Mouse (Mus musculus) hindbrain, embryonic 14.5 days (tissue): ENCODE results near the gene Luzp1. TPM values are rescaled to one million over a fixed set of nuclear protein-coding genes. Genes with fewer than 3 reads are reported as not detected.

Source experiments
- ATAC-seq: fragments of 200-750 bp; cut with Nextera tagmentation; 2 replicates; pipeline ENCODE4 v1.8.0; 2017; ENCODE audit warnings: moderate number of reproducible peaks, mild to moderate bottlenecking, moderate TSS enrichment, moderate library complexity; ENCODE audit not compliant: low FRiP score
- DNase-seq: peaks from one replicate; pipeline ENCODE4 v3.0.0-alpha.2; 2015; ENCODE audit warnings: low spot score
- H3K27ac ChIP-seq: fragments of 300-500 bp; sonication (generic); 2 replicates; pipeline ENCODE4 v1.5.1; 2014; ENCODE audit warnings: mild to moderate bottlenecking, moderate library complexity
- H3K27me3 ChIP-seq: fragments of 300-500 bp; sonication (generic); 2 replicates; pipeline ENCODE4 v1.6.1; 2014; ENCODE audit warnings: mild to moderate bottlenecking, low read length, mixed read lengths; ENCODE audit not compliant: control insufficient read depth, insufficient read depth
- H3K36me3 ChIP-seq: fragments of 300-500 bp; sonication (generic); replicated peaks from 2 replicates; pipeline ENCODE4 v1.6.1; 2014; ENCODE audit not compliant: control insufficient read depth, insufficient read depth
- H3K4me1 ChIP-seq: fragments of 300-500 bp; sonication (generic); replicated peaks from 2 replicates; pipeline ENCODE4 v1.6.1; 2014; ENCODE audit warnings: antibody characterized with exemption, low read length, mixed read lengths; ENCODE audit not compliant: control insufficient read depth, insufficient read depth
- H3K4me2 ChIP-seq: fragments of 300-500 bp; sonication (generic); replicated peaks from 2 replicates; pipeline ENCODE4 v1.6.1; 2014; ENCODE audit warnings: mild to moderate bottlenecking, moderate library complexity
- H3K4me3 ChIP-seq: fragments of 300-500 bp; sonication (generic); replicated peaks from 2 replicates; pipeline ENCODE4 v1.5.1; 2014; ENCODE audit warnings: mild to moderate bottlenecking, low read length
- H3K9ac ChIP-seq: fragments of 300-500 bp; sonication (generic); 2 replicates; pipeline ENCODE4 v1.6.1; 2014
- H3K9me3 ChIP-seq: fragments of 300-500 bp; sonication (generic); 2 replicates; pipeline ENCODE4 v1.6.1; 2016; ENCODE audit warnings: low read length; ENCODE audit not compliant: control insufficient read depth
- WGBS: fragments of 180-500 bp; shearing (Covaris S2); extraction: QIAGEN DNeasy Blood & Tissue Kit; methylation state at CpG from one replicate; pipeline ENCODE4 v1.1.7; 2014; 5-methylcytosine and 5-hydroxymethylcytosine counted together
- polyA plus RNA-seq: library from polyadenylated mRNA; unstranded; fragments of >200 nt; fragmentation: Nextera tagmentation; extraction: Ambion mirVana; gene quantifications from 2 replicates; pipeline ENCODE4 v1.2.1, GENCODE M21; 2014

Gene Luzp1
- polyA plus RNA-seq, 1 experiment from 2014 or later: 56.8 TPM

DNA sequence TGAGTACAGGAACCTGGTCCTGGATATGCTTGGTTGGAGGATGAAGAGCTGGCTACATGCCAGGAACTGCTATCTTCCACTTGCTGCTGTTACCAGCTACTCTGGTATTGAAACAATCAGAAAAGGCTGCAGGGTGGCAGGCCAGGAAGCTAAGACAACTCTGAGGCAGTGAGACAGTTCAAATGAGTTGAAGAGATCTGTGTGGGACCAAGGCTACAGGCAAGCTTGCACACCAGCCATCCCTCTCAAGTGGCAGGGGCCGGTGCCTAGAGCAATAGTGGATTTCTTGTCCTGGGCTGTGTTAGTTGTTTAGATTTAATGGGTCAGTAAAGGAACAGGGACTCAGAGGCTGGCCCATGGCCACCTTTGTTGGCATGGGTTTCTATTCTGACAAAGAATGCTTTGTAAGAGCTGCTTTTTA is 78.8 kb downstream of the Luzp1 start:
- Histone ChIP-seq H3K36me3 (peaks cover 90% of the 10 kb centered on the region), H3K4me3 (no peak overlapping the region), H3K4me1 (peaks cover 11% of the 10 kb centered on the region), H3K27ac (0 out of 2 replicates have a peak overlapping the region, but pooled peaks have one; percentile 36), H3K27me3 (no peaks in the 10 kb centered on the region), H3K9me3 (no peaks in the 10 kb centered on the region), H3K4me2 (no peak overlapping the region), H3K9ac (no peak overlapping the region)
- ATAC-seq: peak; percentile 37; the same call in 1 of the 2 replicates
- DNase-seq: peak; percentile 28
- 62% methylated on average over 1 of the region's 1 CpGs for WGBS

GRCm38 (mm10) chr4:136553108-136553507 is 83.5 kb downstream of the Luzp1 start:
- H3K27ac ChIP-seq: no peak overlapping the region
- DNase-seq: no peak
- H3K9ac ChIP-seq: no peak overlapping the region
- no peak overlapping the region for H3K4me2 ChIP-seq
- peaks cover 10% of the 10 kb centered on the region for H3K4me1 ChIP-seq
- H3K36me3 ChIP-seq: peaks cover 98% of the 10 kb centered on the region
- H3K27me3 ChIP-seq: no peaks in the 10 kb centered on the region
- ATAC-seq: no peak
- no peaks in the 10 kb centered on the region for H3K9me3 ChIP-seq
- WGBS: 58% methylated on average over 1 of the region's 1 CpGs
- H3K4me3 ChIP-seq: no peak overlapping the region

DNA sequence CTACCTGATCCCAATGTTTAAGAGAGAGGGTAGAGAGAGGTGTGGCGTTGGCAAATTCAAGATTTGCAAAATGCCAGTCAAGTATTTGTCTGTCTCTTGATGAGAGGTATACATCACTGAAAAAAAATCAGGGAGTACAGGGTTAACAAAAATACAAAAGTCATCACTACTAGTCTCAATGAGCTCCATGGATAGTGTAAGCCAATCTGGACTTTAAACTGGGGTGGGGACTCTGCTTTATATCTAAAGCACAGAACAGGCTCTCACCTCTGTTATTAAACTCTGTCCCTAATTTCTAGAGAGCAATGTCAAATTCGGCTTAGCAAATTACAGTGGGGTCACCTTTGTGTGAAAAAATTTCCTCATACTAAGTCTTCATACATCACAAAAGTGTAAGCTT is 88.1 kb downstream of the Luzp1 start:
- H3K4me2 ChIP-seq: no peak overlapping the region
- H3K36me3 ChIP-seq: peaks cover 91% of the 10 kb centered on the region
- no peaks in the 10 kb centered on the region for H3K27me3 ChIP-seq
- no peak for DNase-seq
- H3K27ac ChIP-seq: no peak overlapping the region
- H3K9ac ChIP-seq: no peak overlapping the region
- ATAC-seq: no peak
- H3K9me3 ChIP-seq: no peaks in the 10 kb centered on the region
- H3K4me1 ChIP-seq: no peaks in the 10 kb centered on the region
- H3K4me3 ChIP-seq: no peak overlapping the region
- 94% methylated on average over 2 of the region's 2 CpGs for WGBS

DNA sequence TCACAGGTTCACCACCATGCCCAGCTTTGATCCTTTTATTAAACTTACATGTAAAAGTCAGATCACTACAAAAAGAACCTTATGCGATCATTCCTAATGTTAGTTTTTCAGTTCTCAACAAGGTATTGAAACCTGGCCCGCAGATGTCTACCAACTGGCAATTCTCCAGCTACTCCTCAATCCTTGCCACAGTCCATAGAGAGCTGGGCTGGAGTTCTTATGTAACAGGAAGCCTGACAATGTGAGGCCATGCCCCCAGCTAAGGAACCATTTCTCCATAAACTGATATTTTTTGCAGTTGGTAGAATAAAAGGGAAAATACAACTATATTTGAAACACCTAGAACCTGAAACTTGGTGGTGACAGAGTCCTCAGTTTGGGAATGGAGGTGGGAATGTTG is 90.1 kb downstream of the Luzp1 start:
- H3K4me3 ChIP-seq: no peak overlapping the region
- H3K9me3 ChIP-seq: no peaks in the 10 kb centered on the region
- H3K36me3 ChIP-seq: peaks cover 90% of the 10 kb centered on the region
- H3K27me3 ChIP-seq: no peaks in the 10 kb centered on the region
- no peak for DNase-seq
- no peak overlapping the region for H3K9ac ChIP-seq
- WGBS: 98% methylated on average over 2 of the region's 2 CpGs
- no peaks in the 10 kb centered on the region for H3K4me1 ChIP-seq
- no peak overlapping the region for H3K4me2 ChIP-seq
- no peak for ATAC-seq
- H3K27ac ChIP-seq: no peak overlapping the region

GRCm38 (mm10) chr4:136560270-136560991 is 90.9 kb downstream of the Luzp1 start:
- Histone ChIP-seq H3K36me3 (peaks cover 91% of the 10 kb centered on the region), H3K9ac (no peak overlapping the region), H3K27me3 (no peaks in the 10 kb centered on the region), H3K9me3 (no peaks in the 10 kb centered on the region), H3K4me1 (no peaks in the 10 kb centered on the region), H3K4me3 (no peak overlapping the region), H3K27ac (no peak overlapping the region), H3K4me2 (no peak overlapping the region)
- 89% methylated on average over 8 of the region's 8 CpGs for WGBS
- ATAC-seq (no peak), DNase-seq (no peak)

GRCm38 (mm10) chr4:136562755-136563154 is 93.2 kb downstream of the Luzp1 start:
- H3K4me3 ChIP-seq: no peak overlapping the region
- no peak overlapping the region for H3K27ac ChIP-seq
- 84% methylated on average over 6 of the region's 6 CpGs for WGBS
- no peaks in the 10 kb centered on the region for H3K9me3 ChIP-seq
- H3K27me3 ChIP-seq: no peaks in the 10 kb centered on the region
- ATAC-seq: no peak
- no peak overlapping the region for H3K9ac ChIP-seq
- no peak overlapping the region for H3K4me2 ChIP-seq
- H3K4me1 ChIP-seq: no peaks in the 10 kb centered on the region
- no peak for DNase-seq
- peaks cover 90% of the 10 kb centered on the region for H3K36me3 ChIP-seq

- Histone ChIP-seq H3K9ac (no peak overlapping the region), H3K4me1 (no peaks in the 10 kb centered on the region), H3K9me3 (no peaks in the 10 kb centered on the region), H3K36me3 (peaks cover 93% of the 10 kb centered on the region), H3K4me3 (no peak overlapping the region), H3K27me3 (no peaks in the 10 kb centered on the region), H3K27ac (no peak overlapping the region), H3K4me2 (no peak overlapping the region)
- 79% methylated on average over 3 of the region's 3 CpGs for WGBS
- ATAC-seq (no peak), DNase-seq (no peak)
These were observed 99.1 kb downstream of the Luzp1 start for GRCm38 (mm10) chr4:136568629-136569028.

DNA sequence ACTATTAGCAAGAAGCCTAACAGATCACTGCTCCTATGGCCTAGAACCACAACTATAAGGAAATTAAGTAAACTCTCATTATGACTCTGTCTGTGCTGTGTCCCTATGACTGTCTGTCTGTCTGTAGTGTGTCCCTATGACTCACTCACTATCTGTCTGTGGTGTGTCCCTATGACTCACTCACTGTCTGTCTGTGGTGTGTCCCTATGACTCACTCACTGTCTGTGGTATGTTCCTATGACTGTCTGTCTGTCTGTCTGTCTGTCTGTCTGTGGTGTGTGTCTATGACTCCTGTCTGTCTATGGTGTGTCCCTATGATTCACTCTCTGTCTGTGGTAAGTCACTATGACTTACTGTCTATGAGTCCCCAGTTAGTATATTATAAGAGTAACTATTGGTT is 100.4 kb downstream of the Luzp1 start:
- ATAC-seq (no peak), DNase-seq (no peak)
- Histone ChIP-seq H3K9me3 (no peaks in the 10 kb centered on the region), H3K4me1 (no peaks in the 10 kb centered on the region), H3K27me3 (no peaks in the 10 kb centered on the region), H3K36me3 (peaks cover 85% of the 10 kb centered on the region), H3K9ac (no peak overlapping the region), H3K27ac (no peak overlapping the region), H3K4me3 (no peak overlapping the region), H3K4me2 (no peak overlapping the region)

GRCm38 (mm10) chr4:136581885-136582284 is 112.3 kb downstream of the Luzp1 start:
- Histone ChIP-seq H3K9ac (no peak overlapping the region), H3K4me3 (no peak overlapping the region), H3K27me3 (no peaks in the 10 kb centered on the region), H3K27ac (no peak overlapping the region), H3K4me1 (peaks cover 8% of the 10 kb centered on the region), H3K9me3 (no peaks in the 10 kb centered on the region), H3K36me3 (peaks cover 3% of the 10 kb centered on the region; the same call in 1 of the 2 replicates), H3K4me2 (no peak overlapping the region)
- ATAC-seq: no peak
- WGBS: 83% methylated on average over 3 of the region's 3 CpGs
- no peak for DNase-seq
